ENCODE assay signal across 16 mouse cellular contexts in genomic region chr12:72306281-72306680, GRCm38 (mm10).
"Had no signal": no experiment of that assay in that cellular context is flagged by ENCODE, and none has a peak within 500 bp of the region (broad histone marks: within the 10 kb centered on the region; RNA-seq: fewer than 3 reads in every experiment).

No protein-coding gene starts in this region.

- H3K4me3 ChIP-seq: neural tube, embryonic 13.5 days; neural tube, embryonic 15.5 days; stomach, embryonic 15.5 days had no signal

- H3K4me1 ChIP-seq: stomach, embryonic 15.5 days had no signal

- H3K27ac ChIP-seq: neural tube, embryonic 13.5 days; neural tube, embryonic 15.5 days; stomach, embryonic 15.5 days; stomach, postnatal 0 days had no signal

- H3K36me3 ChIP-seq: stomach, embryonic 15.5 days had no signal

- H3K9me3 ChIP-seq: neural tube, embryonic 13.5 days; neural tube, embryonic 15.5 days; stomach, embryonic 15.5 days had no signal

- H3K27me3 ChIP-seq: neural tube, embryonic 13.5 days; neural tube, embryonic 15.5 days; stomach, embryonic 15.5 days had no signal

- DNase-seq: retina, postnatal 1 day; right cerebral cortex, adult 18-20 months; right cerebral cortex, postnatal 14 days; right cerebral cortex, postnatal 25 days; right cerebral cortex, postnatal 4 days; spleen, adult 18-20 months; thymus, adult 18-20 months; thymus, adult 2 months; thymus, postnatal 14 days; thymus, postnatal 25 days; thymus, postnatal 36 days; thymus, postnatal 4 days had no signal
